Mouse (Mus musculus): ENCODE data around the gene Majin. TPM values are rescaled to one million over a fixed set of nuclear protein-coding genes. Genes with fewer than 3 reads are reported as not detected.
A peak's percentile ranks its signal among the peaks of the same experiment; 100 is the strongest.

Gene Majin
- polyA plus RNA-seq, 1 experiment: 1.7 TPM

- H3K4me1 ChIP-seq (ENCODE audit: control insufficient read depth, insufficient read depth, insufficient read length, low read length): peaks cover 19% of the 10 kb centered on the region
- 8% methylated on average over 48 of the region's 48 CpGs for WGBS
- TF ChIP-seq CTCF (IDR thresholded peaks at IDR 0.05; ENCODE audit: extremely low read depth, insufficient read length, insufficient replicate concordance, low read depth, low read length) (peak; percentile 27; the same call in 1 of the 2 replicates), POLR2A (IDR thresholded peaks at IDR 0.05; ENCODE audit: low read depth, low read length) (peak; percentile 46)
- H3K36me3 ChIP-seq (ENCODE audit: control insufficient read depth, insufficient read depth, low read length): peaks cover 18% of the 10 kb centered on the region
- no peaks in the 10 kb centered on the region for H3K27me3 ChIP-seq (ENCODE audit: control insufficient read depth, insufficient read depth, low read length)
- H3K27ac ChIP-seq (ENCODE audit: insufficient read depth, low read depth, low read length): peak within 1 kb of the TSS; percentile 100
- peak within 1 kb of the TSS; percentile 85 for H3K4me3 ChIP-seq (ENCODE audit: low read depth, low read length)
These were observed 51.2 kb downstream of the Majin start, which contains the start of gene Ppp2r5b for GRCm38 (mm10) chr19:6235084-6236052. Gene Ppp2r5b, minus strand, starts transcription at chr19:6235872.

DNA sequence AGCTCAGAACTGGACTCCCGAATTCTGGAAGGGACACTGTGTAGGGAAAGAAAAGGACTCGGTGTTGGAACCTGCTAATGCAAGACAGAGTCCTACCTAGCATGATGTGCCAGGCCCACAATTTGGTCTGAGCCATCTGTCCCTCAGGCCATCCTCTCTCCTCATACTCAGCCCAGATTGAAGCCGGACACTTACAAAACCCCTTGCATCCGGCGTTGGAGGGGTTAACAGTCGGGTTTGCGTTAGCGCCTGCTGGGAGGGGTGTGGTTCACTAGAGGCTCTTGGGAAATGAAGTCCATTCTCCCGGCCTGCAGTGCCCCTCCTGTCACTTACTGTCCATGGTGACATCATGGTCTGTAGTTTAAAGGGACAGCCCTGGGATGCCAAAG is 51.9 kb downstream of the Majin start:
- Histone ChIP-seq H3K4me3 (ENCODE audit: low read depth, low read length) (peak overlapping the region; percentile 85), H3K27ac (ENCODE audit: insufficient read depth, low read depth, low read length) (peak overlapping the region; percentile 100), H3K36me3 (ENCODE audit: control insufficient read depth, insufficient read depth, low read length) (peaks cover 12% of the 10 kb centered on the region), H3K27me3 (ENCODE audit: control insufficient read depth, insufficient read depth, low read length) (no peaks in the 10 kb centered on the region), H3K4me1 (ENCODE audit: control insufficient read depth, insufficient read depth, insufficient read length, low read length) (peaks cover 19% of the 10 kb centered on the region)
- TF ChIP-seq CTCF (IDR thresholded peaks at IDR 0.05; ENCODE audit: extremely low read depth, insufficient read length, insufficient replicate concordance, low read depth, low read length) (no peak), POLR2A (IDR thresholded peaks at IDR 0.05; ENCODE audit: low read depth, low read length) (no peak; the same call in 1 of the 2 replicates)
- 0% methylated on average over 9 of the region's 9 CpGs for WGBS

GRCm38 (mm10) chr19:6236842-6237241 is 52.7 kb downstream of the Majin start:
- H3K36me3 ChIP-seq (ENCODE audit: control insufficient read depth, insufficient read depth, low read length): peaks cover 9% of the 10 kb centered on the region; the same call in 1 of the 2 replicates

GRCm38 (mm10) chr19:6238740-6239139 is 54.6 kb downstream of the Majin start:
- TF ChIP-seq POLR2A (IDR thresholded peaks at IDR 0.05; ENCODE audit: low read depth, low read length) (no peak), CTCF (IDR thresholded peaks at IDR 0.05; ENCODE audit: extremely low read depth, insufficient read length, insufficient replicate concordance, low read depth, low read length) (no peak)
- Histone ChIP-seq H3K36me3 (ENCODE audit: control insufficient read depth, insufficient read depth, low read length) (no peaks in the 10 kb centered on the region), H3K27me3 (ENCODE audit: control insufficient read depth, insufficient read depth, low read length) (no peaks in the 10 kb centered on the region), H3K4me1 (ENCODE audit: control insufficient read depth, insufficient read depth, insufficient read length, low read length) (peaks cover 24% of the 10 kb centered on the region), H3K4me3 (ENCODE audit: low read depth, low read length) (no peak overlapping the region), H3K27ac (ENCODE audit: insufficient read depth, low read depth, low read length) (no peak overlapping the region)

More at GRCm38 (mm10) chr19:6236842-6237241, 52.7 kb downstream of the Majin start:
- TF ChIP-seq CTCF (IDR thresholded peaks at IDR 0.05; ENCODE audit: extremely low read depth, insufficient read length, insufficient replicate concordance, low read depth, low read length) (no peak), POLR2A (IDR thresholded peaks at IDR 0.05; ENCODE audit: low read depth, low read length) (no peak)
- no peak overlapping the region for H3K27ac ChIP-seq (ENCODE audit: insufficient read depth, low read depth, low read length)
- no peaks in the 10 kb centered on the region for H3K27me3 ChIP-seq (ENCODE audit: control insufficient read depth, insufficient read depth, low read length)
- peaks cover 19% of the 10 kb centered on the region for H3K4me1 ChIP-seq (ENCODE audit: control insufficient read depth, insufficient read depth, insufficient read length, low read length)
- no peak overlapping the region for H3K4me3 ChIP-seq (ENCODE audit: low read depth, low read length)
- 78% methylated on average over 7 of the region's 7 CpGs for WGBS

GRCm38 (mm10) chr19:6240136-6240535 is 55.9 kb downstream of the Majin start:
- TF ChIP-seq CTCF (IDR thresholded peaks at IDR 0.05; ENCODE audit: extremely low read depth, insufficient read length, insufficient replicate concordance, low read depth, low read length): no peak
- no peak for TF ChIP-seq POLR2A (IDR thresholded peaks at IDR 0.05; ENCODE audit: low read depth, low read length)
- Histone ChIP-seq H3K4me1 (ENCODE audit: control insufficient read depth, insufficient read depth, insufficient read length, low read length) (peaks cover 14% of the 10 kb centered on the region), H3K4me3 (ENCODE audit: low read depth, low read length) (no peak overlapping the region), H3K27ac (ENCODE audit: insufficient read depth, low read depth, low read length) (peak overlapping the region; percentile 22; the same call in 1 of the 2 replicates), H3K27me3 (ENCODE audit: control insufficient read depth, insufficient read depth, low read length) (no peaks in the 10 kb centered on the region), H3K36me3 (ENCODE audit: control insufficient read depth, insufficient read depth, low read length) (peaks cover 8% of the 10 kb centered on the region)
- 19% methylated on average over 1 of the region's 1 CpGs for WGBS

DNA sequence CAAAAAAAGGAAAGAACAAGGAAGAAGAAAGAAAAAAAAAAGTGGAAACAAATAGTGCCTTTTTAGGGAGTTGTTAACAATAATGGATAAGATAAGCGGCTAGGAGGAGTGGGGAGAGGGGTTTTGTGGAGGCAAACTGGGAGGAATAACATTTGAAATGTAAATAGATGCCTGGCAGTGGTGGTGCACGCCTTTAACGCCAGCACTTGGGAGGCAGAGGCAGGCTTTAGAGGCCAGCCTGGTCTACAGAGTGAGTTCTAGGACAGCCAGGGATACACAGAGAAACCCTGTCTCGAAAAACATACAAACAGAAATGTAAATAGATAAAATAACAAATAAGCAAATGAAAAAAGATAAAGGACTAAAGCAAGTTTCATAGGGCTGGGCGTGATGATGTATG is 56.5 kb downstream of the Majin start:
- WGBS: 31% methylated on average over 5 of the region's 5 CpGs
- Histone ChIP-seq H3K27ac (ENCODE audit: insufficient read depth, low read depth, low read length) (0 out of 2 replicates have a peak overlapping the region, but pooled peaks have one; percentile 16), H3K36me3 (ENCODE audit: control insufficient read depth, insufficient read depth, low read length) (peaks cover 11% of the 10 kb centered on the region), H3K27me3 (ENCODE audit: control insufficient read depth, insufficient read depth, low read length) (no peaks in the 10 kb centered on the region), H3K4me1 (ENCODE audit: control insufficient read depth, insufficient read depth, insufficient read length, low read length) (peaks cover 13% of the 10 kb centered on the region), H3K4me3 (ENCODE audit: low read depth, low read length) (no peak overlapping the region)
- TF ChIP-seq CTCF (IDR thresholded peaks at IDR 0.05; ENCODE audit: extremely low read depth, insufficient read length, insufficient replicate concordance, low read depth, low read length) (no peak), POLR2A (IDR thresholded peaks at IDR 0.05; ENCODE audit: low read depth, low read length) (no peak)
